Mouse (Mus musculus) thymus, adult 2 months (tissue): Measurements from ENCODE around the gene Maged1.

ENCODE experiments used
- CTCF ChIP-seq: fragments of 200-500 bp; IDR thresholded peaks from 2 replicates; pipeline ENCODE4 v1.5.1; 2012; ENCODE audit warnings: mild to moderate bottlenecking, control low read depth, low read length, moderate library complexity, borderline replicate concordance; ENCODE audit not compliant: control insufficient read depth, poor library complexity, insufficient read depth; ENCODE audit errors: extremely low read depth
- POLR2A ChIP-seq: fragments of 200-500 bp; IDR thresholded peaks from 2 replicates; pipeline ENCODE4 v1.6.1; 2012; ENCODE audit warnings: mild to moderate bottlenecking, low read length, control low read depth, moderate library complexity; ENCODE audit not compliant: control insufficient read depth, poor library complexity, insufficient read depth; ENCODE audit errors: extremely low read depth

DNA sequence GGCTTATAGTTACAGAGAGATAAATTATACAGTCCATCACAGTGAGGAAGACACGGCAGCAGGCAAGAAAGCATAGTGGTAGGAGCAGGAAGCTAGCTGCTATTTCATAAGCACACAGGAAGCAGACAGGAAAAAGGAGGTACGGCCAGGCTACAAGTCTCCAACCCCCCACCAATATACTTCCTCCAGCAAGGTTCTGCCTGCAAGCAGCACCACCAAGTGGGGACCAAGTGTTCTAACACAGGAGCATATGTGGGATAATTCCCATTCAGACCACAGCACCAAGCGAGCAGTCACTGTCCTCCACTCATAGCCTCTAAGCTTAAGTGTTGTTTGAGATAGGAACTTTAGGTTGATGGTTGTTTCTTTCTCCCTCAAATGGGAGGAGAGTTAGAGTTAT, 6.3 kb upstream of the Maged1 start:
- no peak for TF ChIP-seq CTCF
- TF ChIP-seq POLR2A: no peak
